Mouse (Mus musculus) lung, adult 2 months (tissue): ENCODE results near the gene Ppil3.
A peak's percentile ranks its signal among the peaks of the same experiment; 100 is the strongest.

Source experiments
- CTCF ChIP-seq: fragments of 200-500 bp; IDR thresholded peaks from 2 replicates; pipeline ENCODE4 v1.5.1; 2011; ENCODE audit warnings: mild to moderate bottlenecking, low read length, control low read depth; ENCODE audit not compliant: insufficient read depth
- POLR2A ChIP-seq: fragments of 200-500 bp; IDR thresholded peaks from 2 replicates; pipeline ENCODE4 v1.6.1; 2011; ENCODE audit warnings: low read depth, mild to moderate bottlenecking, control low read depth, low read length, borderline replicate concordance; ENCODE audit errors: extremely low read depth

GRCm38 (mm10) chr1:58423371-58424248, 21.7 kb downstream of the Ppil3 start, which contains the start of gene Clk1:
- TF ChIP-seq CTCF, result no peak
- peak; percentile 99 for TF ChIP-seq POLR2A
